Mouse (Mus musculus): Measurements from ENCODE around the gene Adgrg3. TPM values are rescaled to one million over a fixed set of nuclear protein-coding genes. Genes with fewer than 3 reads are reported as not detected.
A peak's percentile ranks its signal among the peaks of the same experiment; 100 is the strongest.

Adgrg3 gene
- polyA plus RNA-seq, 1 experiment from 2014 or later, result 2.9 TPM

DNA sequence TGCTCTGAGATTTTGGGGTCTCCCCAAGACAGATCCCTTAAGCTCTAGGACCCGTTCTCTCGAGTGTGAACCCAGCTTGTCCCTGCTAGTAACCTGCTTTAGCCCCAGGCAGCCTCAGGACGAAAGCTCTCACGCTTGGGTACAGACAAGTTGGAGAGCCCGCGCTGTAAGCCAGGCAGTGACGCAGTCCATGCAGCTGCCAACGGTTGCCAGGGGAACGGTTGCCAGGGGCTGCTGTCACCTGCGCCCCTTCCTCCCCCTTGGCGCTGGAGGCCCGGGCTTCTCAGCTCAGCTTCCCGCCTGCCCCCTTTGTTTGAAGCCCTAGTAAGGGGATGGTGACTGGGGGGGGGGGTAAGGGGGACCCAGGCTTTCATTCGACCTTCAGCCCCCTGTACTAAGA is 23.5 kb upstream of the Adgrg3 start:
- H3K27ac ChIP-seq, result peak overlapping the region; percentile 18; the same call in 1 of the 2 replicates
- 1% methylated on average over 12 of the region's 14 CpGs for WGBS
- H3K4me1 ChIP-seq, result peaks cover 29% of the 10 kb centered on the region
- H3K36me3 ChIP-seq, result no peaks in the 10 kb centered on the region
- peak; percentile 64 for ATAC-seq (ENCODE audit: insufficient number of reproducible peaks, insufficient read depth, low FRiP score, low TSS enrichment)
- H3K27me3 ChIP-seq, result 0 out of 2 replicates have a peak, but pooled peaks cover 4% of the 10 kb centered on the region
- H3K9ac ChIP-seq, result no peak overlapping the region
- H3K9me3 ChIP-seq, result no peaks in the 10 kb centered on the region
- H3K4me2 ChIP-seq (replicated peaks), result peak overlapping the region; percentile 34
- H3K4me3 ChIP-seq, result no peak overlapping the region

DNA sequence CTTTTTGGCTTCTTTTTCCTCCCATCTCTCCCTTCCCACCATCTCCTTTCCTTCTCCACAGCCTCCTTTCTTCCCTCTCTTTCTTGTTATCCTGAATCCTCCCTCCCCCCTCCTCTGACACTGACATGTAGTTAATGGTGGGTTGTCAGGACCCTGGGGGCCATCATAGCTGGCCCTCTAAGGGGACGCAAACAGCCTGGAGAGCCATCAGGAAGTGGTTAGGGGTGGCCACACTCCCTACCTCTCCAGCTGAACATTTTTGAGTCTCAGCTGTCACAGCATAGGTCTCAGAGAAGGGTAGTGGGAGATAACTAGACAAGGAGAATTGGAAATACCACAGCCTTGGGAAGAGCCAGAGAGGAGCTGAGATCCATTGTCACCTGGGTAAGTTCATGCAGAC is 23.0 kb upstream of the Adgrg3 start:
- Histone ChIP-seq H3K36me3 (no peaks in the 10 kb centered on the region), H3K9ac (peak overlapping the region; percentile 7; the same call in 1 of the 2 replicates)
- no peak for ATAC-seq (ENCODE audit: insufficient number of reproducible peaks, insufficient read depth, low FRiP score, low TSS enrichment)

DNA sequence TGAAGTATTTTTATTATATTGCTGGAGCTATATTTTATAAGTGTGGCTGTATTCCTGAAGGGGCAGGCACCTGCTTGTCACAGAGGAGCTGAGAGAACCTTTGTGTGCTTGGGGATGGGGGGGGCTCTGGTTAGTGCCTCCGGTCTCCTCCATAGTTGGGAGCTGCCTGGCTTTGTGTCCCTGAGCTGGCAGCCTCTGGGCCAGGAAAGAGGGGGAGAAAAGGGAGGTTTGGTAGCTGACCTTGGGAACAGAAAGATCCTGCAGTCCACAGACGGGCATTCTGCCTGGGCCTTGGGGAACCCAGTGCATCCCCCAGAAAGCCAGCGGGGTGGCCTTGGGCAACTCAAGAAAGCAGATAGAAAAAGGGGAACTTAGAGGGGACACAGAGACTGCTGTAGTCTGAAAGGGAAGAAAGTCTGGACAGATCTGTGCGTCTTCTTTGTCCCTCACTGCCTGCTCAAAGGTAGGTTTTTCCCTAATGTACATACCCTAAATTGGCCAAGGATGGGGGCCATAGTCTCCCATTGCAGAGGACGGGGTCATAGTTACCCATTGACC is 22.1 kb upstream of the Adgrg3 start:
- H3K4me3 ChIP-seq, result peak overlapping the region; percentile 16
- no peak for ATAC-seq (ENCODE audit: insufficient number of reproducible peaks, insufficient read depth, low FRiP score, low TSS enrichment)
- H3K36me3 ChIP-seq, result no peaks in the 10 kb centered on the region
- H3K9me3 ChIP-seq, result no peaks in the 10 kb centered on the region
- H3K27me3 ChIP-seq, result 0 out of 2 replicates have a peak, but pooled peaks cover 4% of the 10 kb centered on the region
- peak overlapping the region; percentile 34; the same call in 1 of the 2 replicates for H3K4me2 ChIP-seq (replicated peaks)
- WGBS, result 78% methylated on average over 5 of the region's 5 CpGs
- H3K4me1 ChIP-seq, result peaks cover 31% of the 10 kb centered on the region
- H3K27ac ChIP-seq, result no peak overlapping the region
- peak overlapping the region; percentile 28 for H3K9ac ChIP-seq

More for the DNA sequence above, 23.0 kb upstream of the Adgrg3 start:
- no peaks in the 10 kb centered on the region for H3K9me3 ChIP-seq
- H3K4me2 ChIP-seq (replicated peaks), result peak overlapping the region; percentile 34
- peak overlapping the region; percentile 18; the same call in 1 of the 2 replicates for H3K27ac ChIP-seq
- H3K4me1 ChIP-seq, result peaks cover 29% of the 10 kb centered on the region
- H3K4me3 ChIP-seq, result peak overlapping the region; percentile 16
- 0 out of 2 replicates have a peak, but pooled peaks cover 4% of the 10 kb centered on the region for H3K27me3 ChIP-seq
- 16% methylated on average over 1 of the region's 1 CpGs for WGBS

DNA sequence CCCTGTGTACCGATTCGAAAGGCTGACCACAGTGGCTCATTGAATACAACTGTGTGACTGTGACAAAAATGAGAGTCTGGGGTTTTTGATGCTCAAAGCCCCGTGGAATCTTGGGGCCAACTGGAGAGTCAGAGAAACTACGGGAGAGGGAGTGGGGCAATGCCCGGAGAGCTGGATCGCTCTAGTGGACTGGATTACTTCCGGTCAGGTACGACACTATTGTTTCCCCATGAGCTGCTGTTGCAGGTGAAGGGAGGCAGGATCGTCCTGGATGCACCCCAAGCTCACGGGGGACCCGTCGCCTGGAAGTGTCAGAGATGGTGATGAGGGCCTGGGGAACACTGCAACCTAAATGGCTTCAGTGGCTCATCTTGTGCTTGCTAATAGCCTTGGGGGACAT is 21.5 kb upstream of the Adgrg3 start:
- H3K4me2 ChIP-seq (replicated peaks), result peak overlapping the region; percentile 34; the same call in 1 of the 2 replicates
- no peaks in the 10 kb centered on the region for H3K36me3 ChIP-seq
- H3K27ac ChIP-seq, result no peak overlapping the region
- H3K9ac ChIP-seq, result 0 out of 2 replicates have a peak overlapping the region, but pooled peaks have one; percentile 28
- H3K4me1 ChIP-seq, result peaks cover 30% of the 10 kb centered on the region
- ATAC-seq (ENCODE audit: insufficient number of reproducible peaks, insufficient read depth, low FRiP score, low TSS enrichment), result no peak
- no peaks in the 10 kb centered on the region for H3K9me3 ChIP-seq
- 74% methylated on average over 12 of the region's 12 CpGs for WGBS
- H3K4me3 ChIP-seq, result peak overlapping the region; percentile 16
- H3K27me3 ChIP-seq, result 0 out of 2 replicates have a peak, but pooled peaks cover 4% of the 10 kb centered on the region

DNA sequence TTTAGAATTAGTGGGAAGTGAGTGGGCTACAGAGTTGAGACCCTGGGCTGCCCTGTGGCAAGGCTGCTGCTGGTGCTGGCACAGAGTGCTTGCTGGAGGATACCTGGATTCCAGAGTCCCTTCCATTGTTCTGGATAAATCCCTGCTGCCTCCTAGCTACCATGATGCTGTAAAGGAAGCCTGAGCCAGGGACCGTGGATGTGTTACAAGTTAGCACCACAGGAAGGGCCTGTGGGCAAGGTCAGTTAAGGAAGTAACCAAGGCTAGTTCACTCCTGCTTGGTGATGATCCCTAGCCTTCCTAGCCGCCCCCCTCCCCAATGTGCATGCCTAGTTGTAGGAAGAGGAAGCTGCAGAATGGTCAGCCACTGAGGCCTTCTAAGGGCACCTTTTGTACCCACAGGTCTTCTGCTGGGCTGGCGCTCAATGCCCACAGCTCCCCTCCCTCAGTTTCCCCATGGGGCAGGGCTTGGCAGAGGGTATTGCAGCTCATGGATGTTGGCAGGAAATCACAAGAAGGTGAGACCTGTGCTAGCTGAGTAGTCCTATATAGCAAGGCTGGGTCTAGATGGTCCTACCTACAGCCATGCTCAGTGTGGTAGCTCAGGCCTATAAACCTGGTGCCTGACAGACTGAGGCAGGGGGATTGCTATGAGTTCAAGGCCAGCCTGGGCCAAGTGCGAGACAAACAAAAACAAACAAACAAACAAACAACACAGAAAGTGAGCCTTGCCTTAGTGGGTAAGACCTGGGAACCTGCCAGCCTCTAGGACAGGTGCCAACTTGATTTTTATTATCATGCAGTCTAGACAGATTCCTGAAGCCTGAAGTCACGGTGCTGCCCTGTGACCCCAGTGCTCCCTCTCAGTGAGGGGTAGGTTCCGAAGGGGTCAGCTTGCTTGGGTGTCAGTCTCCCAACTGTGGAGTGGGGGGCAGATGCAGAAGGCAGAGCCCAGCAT is 20.3 kb upstream of the Adgrg3 start:
- peak overlapping the region; percentile 34; the same call in 1 of the 2 replicates for H3K4me2 ChIP-seq (replicated peaks)
- H3K9ac ChIP-seq, result no peak overlapping the region

DNA sequence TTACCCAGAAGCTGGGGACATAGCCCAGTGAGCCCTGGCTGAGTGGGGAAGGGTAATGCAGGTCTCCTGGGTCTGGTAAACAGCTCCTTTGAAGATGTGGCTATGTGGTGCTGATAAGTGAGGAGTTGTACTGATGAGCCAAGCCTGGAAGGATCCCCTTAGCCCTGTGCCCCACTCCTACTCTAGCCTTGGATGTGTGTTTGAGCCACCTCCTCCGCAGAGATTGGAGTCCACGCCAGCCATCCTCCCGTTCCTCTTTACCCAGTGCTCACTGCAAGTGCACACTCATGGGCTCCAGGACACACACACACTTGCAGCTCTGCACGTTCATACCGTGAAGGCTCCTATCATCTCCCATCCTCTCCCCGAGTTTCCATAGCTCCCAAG is 19.6 kb upstream of the Adgrg3 start:
- no peak overlapping the region for H3K4me3 ChIP-seq
- H3K9me3 ChIP-seq, result no peaks in the 10 kb centered on the region
- H3K27me3 ChIP-seq, result no peaks in the 10 kb centered on the region
- H3K4me2 ChIP-seq (replicated peaks), result peak overlapping the region; percentile 34; the same call in 1 of the 2 replicates
- no peak overlapping the region for H3K27ac ChIP-seq
- peaks cover 22% of the 10 kb centered on the region for H3K4me1 ChIP-seq
- no peaks in the 10 kb centered on the region for H3K36me3 ChIP-seq
- WGBS, result 80% methylated on average over 6 of the region's 6 CpGs
- no peak for ATAC-seq (ENCODE audit: insufficient number of reproducible peaks, insufficient read depth, low FRiP score, low TSS enrichment)
- H3K9ac ChIP-seq, result no peak overlapping the region

More for the DNA sequence above, 20.3 kb upstream of the Adgrg3 start:
- no peaks in the 10 kb centered on the region for H3K9me3 ChIP-seq
- H3K36me3 ChIP-seq, result no peaks in the 10 kb centered on the region
- peaks cover 27% of the 10 kb centered on the region for H3K4me1 ChIP-seq
- no peak overlapping the region for H3K27ac ChIP-seq
- 0 out of 2 replicates have a peak, but pooled peaks cover 4% of the 10 kb centered on the region for H3K27me3 ChIP-seq
- no peak for ATAC-seq (ENCODE audit: insufficient number of reproducible peaks, insufficient read depth, low FRiP score, low TSS enrichment)
- no peak overlapping the region for H3K4me3 ChIP-seq
- WGBS, result 62% methylated on average over 6 of the region's 6 CpGs

DNA sequence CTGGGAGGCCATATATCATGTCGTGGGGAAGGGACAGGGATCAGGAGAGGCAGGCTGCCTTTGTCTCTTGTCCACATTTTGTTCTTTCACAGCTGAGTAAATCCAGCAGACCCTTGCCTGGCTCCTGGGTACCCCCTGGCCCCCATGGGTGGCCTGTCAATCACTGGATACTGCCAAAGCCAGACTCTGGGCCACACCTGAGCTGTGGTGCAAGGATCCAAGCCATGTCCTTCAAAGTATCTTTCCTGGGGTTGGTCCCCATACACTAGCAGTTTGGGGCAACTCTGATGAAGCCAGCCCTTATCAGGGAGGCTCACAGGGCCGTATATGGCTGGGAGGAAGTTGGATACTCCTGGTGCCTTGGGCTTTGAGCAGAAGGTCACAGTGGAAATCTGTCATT is 19.1 kb upstream of the Adgrg3 start:
- Histone ChIP-seq H3K4me3 (no peak overlapping the region), H3K9ac (no peak overlapping the region), H3K9me3 (no peaks in the 10 kb centered on the region), H3K36me3 (no peaks in the 10 kb centered on the region), H3K27ac (no peak overlapping the region), H3K27me3 (no peaks in the 10 kb centered on the region), H3K4me2 (replicated peaks) (no peak overlapping the region), H3K4me1 (peaks cover 21% of the 10 kb centered on the region)
- ATAC-seq (ENCODE audit: insufficient number of reproducible peaks, insufficient read depth, low FRiP score, low TSS enrichment), result no peak
- WGBS, result 56% methylated on average over 2 of the region's 2 CpGs

DNA sequence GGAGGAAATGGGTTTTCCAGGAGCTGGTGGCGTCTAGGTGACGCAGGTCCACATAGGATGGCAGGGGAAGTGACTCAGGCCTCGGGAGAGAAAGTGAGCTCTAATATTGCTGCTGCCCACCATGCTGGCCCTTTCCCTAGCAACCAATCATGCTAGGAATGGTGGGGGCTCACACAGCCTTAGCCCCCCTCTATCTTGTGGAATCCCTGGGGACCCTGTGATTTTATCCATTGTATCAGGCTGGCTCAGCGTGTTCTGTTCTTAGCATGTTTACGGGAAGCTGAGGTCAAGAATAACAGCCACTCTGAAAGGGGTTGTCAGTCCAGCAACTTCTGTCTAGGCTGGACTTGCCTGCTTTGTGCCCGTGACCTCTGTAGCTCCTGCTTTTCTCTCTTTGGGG is 18.5 kb upstream of the Adgrg3 start:
- H3K4me1 ChIP-seq, result peaks cover 16% of the 10 kb centered on the region
- no peaks in the 10 kb centered on the region for H3K36me3 ChIP-seq

DNA sequence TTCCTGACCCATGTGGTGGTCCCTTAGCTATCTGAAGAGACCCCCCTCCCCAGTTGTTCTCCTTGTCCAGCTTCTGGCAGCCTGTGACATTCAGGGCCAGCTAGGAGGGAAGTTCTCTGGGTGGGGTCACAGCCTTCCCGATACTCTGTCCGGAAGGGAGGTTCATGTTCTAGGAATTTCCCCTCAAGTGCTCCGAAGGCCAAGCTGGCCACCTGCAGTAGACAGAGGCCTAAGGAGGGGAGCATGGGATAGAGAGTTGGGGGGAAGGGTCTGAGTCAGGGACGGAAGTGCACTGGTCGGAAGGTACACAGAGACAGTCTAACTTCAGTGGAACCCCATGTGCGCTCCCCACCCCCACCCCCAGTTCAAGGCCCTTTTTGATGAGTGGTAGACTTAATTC is 17.5 kb upstream of the Adgrg3 start:
- Histone ChIP-seq H3K4me3 (no peak overlapping the region), H3K9me3 (no peaks in the 10 kb centered on the region), H3K9ac (no peak overlapping the region), H3K27ac (peak overlapping the region; percentile 41; the same call in 1 of the 2 replicates), H3K36me3 (no peaks in the 10 kb centered on the region), H3K27me3 (no peaks in the 10 kb centered on the region), H3K4me2 (replicated peaks) (no peak overlapping the region), H3K4me1 (peaks cover 10% of the 10 kb centered on the region)
- no peak for ATAC-seq (ENCODE audit: insufficient number of reproducible peaks, insufficient read depth, low FRiP score, low TSS enrichment)
- 68% methylated on average over 6 of the region's 6 CpGs for WGBS

More for the DNA sequence above, 18.5 kb upstream of the Adgrg3 start:
- Histone ChIP-seq H3K4me3 (no peak overlapping the region), H3K9me3 (no peaks in the 10 kb centered on the region), H3K27ac (0 out of 2 replicates have a peak overlapping the region, but pooled peaks have one; percentile 41), H3K9ac (no peak overlapping the region), H3K4me2 (replicated peaks) (no peak overlapping the region), H3K27me3 (no peaks in the 10 kb centered on the region)
- 67% methylated on average over 6 of the region's 6 CpGs for WGBS
- no peak for ATAC-seq (ENCODE audit: insufficient number of reproducible peaks, insufficient read depth, low FRiP score, low TSS enrichment)

DNA sequence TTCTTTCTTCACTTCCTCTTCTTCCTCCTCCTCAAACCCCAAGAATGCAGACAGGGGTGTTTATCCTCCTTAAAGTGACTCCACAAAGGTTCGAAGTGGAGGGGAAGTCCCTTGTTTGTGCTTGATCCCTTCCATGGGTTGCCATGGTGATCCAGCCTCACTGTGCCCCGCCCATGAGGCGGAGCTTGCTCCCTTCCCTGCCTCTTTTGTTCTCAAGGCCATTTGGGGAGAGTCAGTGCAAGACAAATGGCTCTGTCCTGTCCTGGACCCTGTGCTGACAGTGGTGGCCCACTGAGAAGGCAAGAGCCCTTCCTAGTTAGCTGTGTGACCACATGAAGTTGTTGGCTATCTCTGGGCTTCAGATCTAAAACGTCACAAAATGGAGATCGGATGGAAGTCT is 16.8 kb upstream of the Adgrg3 start:
- Histone ChIP-seq H3K4me1 (peaks cover 10% of the 10 kb centered on the region), H3K27me3 (no peaks in the 10 kb centered on the region), H3K4me2 (replicated peaks) (no peak overlapping the region), H3K27ac (0 out of 2 replicates have a peak overlapping the region, but pooled peaks have one; percentile 41), H3K36me3 (no peaks in the 10 kb centered on the region), H3K9ac (no peak overlapping the region), H3K4me3 (no peak overlapping the region), H3K9me3 (no peaks in the 10 kb centered on the region)
- ATAC-seq (ENCODE audit: insufficient number of reproducible peaks, insufficient read depth, low FRiP score, low TSS enrichment), result 0 out of 2 replicates have a peak, but pooled peaks have one; percentile 12
- WGBS, result 21% methylated on average over 5 of the region's 5 CpGs

DNA sequence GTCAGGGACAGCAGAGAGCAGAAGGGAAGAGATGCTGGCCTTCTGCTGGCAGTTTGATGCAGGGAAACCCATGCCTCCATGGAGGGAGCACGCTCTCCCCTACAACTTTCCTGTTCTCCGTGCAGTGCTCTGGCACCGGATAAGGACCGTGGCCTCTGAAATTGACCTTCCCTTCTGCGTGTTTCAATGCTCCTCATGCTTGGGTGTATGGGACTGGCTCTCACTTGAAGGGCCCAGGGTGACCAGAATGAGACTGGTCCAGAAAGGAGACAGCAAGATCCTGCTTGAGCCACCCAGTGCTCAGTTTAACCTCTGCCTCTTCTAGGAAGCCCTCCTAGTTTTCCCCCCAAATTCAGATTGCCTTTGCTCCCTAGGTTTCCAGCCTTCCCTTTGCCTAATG is 16.3 kb upstream of the Adgrg3 start:
- H3K9me3 ChIP-seq, result no peaks in the 10 kb centered on the region
- H3K9ac ChIP-seq, result no peak overlapping the region
- H3K27ac ChIP-seq, result no peak overlapping the region; the same call in 1 of the 2 replicates
- H3K4me1 ChIP-seq, result peaks cover 10% of the 10 kb centered on the region
- WGBS, result 74% methylated on average over 5 of the region's 5 CpGs
- H3K36me3 ChIP-seq, result no peaks in the 10 kb centered on the region
- H3K4me2 ChIP-seq (replicated peaks), result no peak overlapping the region
- no peaks in the 10 kb centered on the region for H3K27me3 ChIP-seq
- ATAC-seq (ENCODE audit: insufficient number of reproducible peaks, insufficient read depth, low FRiP score, low TSS enrichment), result no peak; the same call in 1 of the 2 replicates
- H3K4me3 ChIP-seq, result no peak overlapping the region

Measured in embryonic facial prominence, embryonic 12.5 days (tissue).